Mouse (Mus musculus): ENCODE results near the gene Ppard. TPM values are rescaled to one million over a fixed set of nuclear protein-coding genes. Genes with fewer than 3 reads are reported as not detected.

Gene Ppard
- polyA plus RNA-seq, 1 experiment from 2014 or later: 1.2 TPM

- no peak overlapping the region for H3K4me2 ChIP-seq (ENCODE audit: low read length)
- WGBS: 74% methylated on average over 4 of the region's 4 CpGs
- H3K4me3 ChIP-seq (replicated peaks; ENCODE audit: low read depth, low read length): no peak overlapping the region
- ATAC-seq (ENCODE audit: low FRiP score, low TSS enrichment): no peak
- no peaks in the 10 kb centered on the region for H3K4me1 ChIP-seq (ENCODE audit: control insufficient read depth, insufficient read depth, low read length)
- no peaks in the 10 kb centered on the region for H3K9me3 ChIP-seq (ENCODE audit: control insufficient read depth, low read length)
- no peaks in the 10 kb centered on the region for H3K36me3 ChIP-seq (ENCODE audit: control insufficient read depth, insufficient read depth, low read length)
- 0 out of 2 replicates have a peak overlapping the region, but pooled peaks have one; percentile 45 for H3K27ac ChIP-seq (replicated peaks; ENCODE audit: low read depth, low read length)
- no peak for DNase-seq
- no peaks in the 10 kb centered on the region for H3K27me3 ChIP-seq (ENCODE audit: control insufficient read depth, insufficient read depth, low read length)
- no peak overlapping the region for H3K9ac ChIP-seq (replicated peaks; ENCODE audit: low read length)
Observed at GRCm38 (mm10) chr17:28254804-28255203, 22.3 kb downstream of the Ppard start.

- H3K27ac ChIP-seq (replicated peaks; ENCODE audit: low read depth, low read length): peak overlapping the region; percentile 45; the same call in 1 of the 2 replicates
- no peak for DNase-seq
- no peak for ATAC-seq (ENCODE audit: low FRiP score, low TSS enrichment)
- H3K36me3 ChIP-seq (ENCODE audit: control insufficient read depth, insufficient read depth, low read length): no peaks in the 10 kb centered on the region
- H3K4me3 ChIP-seq (replicated peaks; ENCODE audit: low read depth, low read length): no peak overlapping the region
- no peak overlapping the region for H3K4me2 ChIP-seq (ENCODE audit: low read length)
- H3K27me3 ChIP-seq (ENCODE audit: control insufficient read depth, insufficient read depth, low read length): no peaks in the 10 kb centered on the region
- no peaks in the 10 kb centered on the region for H3K4me1 ChIP-seq (ENCODE audit: control insufficient read depth, insufficient read depth, low read length)
- no peaks in the 10 kb centered on the region for H3K9me3 ChIP-seq (ENCODE audit: control insufficient read depth, low read length)
- no peak overlapping the region for H3K9ac ChIP-seq (replicated peaks; ENCODE audit: low read length)
- WGBS: 46% methylated on average over 5 of the region's 5 CpGs
Observed at GRCm38 (mm10) chr17:28255651-28256050, 23.2 kb downstream of the Ppard start.

- no peaks in the 10 kb centered on the region for H3K4me1 ChIP-seq (ENCODE audit: control insufficient read depth, insufficient read depth, low read length)
- H3K4me3 ChIP-seq (replicated peaks; ENCODE audit: low read depth, low read length): no peak overlapping the region
- no peak overlapping the region for H3K27ac ChIP-seq (replicated peaks; ENCODE audit: low read depth, low read length)
- no peaks in the 10 kb centered on the region for H3K9me3 ChIP-seq (ENCODE audit: control insufficient read depth, low read length)
- no peaks in the 10 kb centered on the region for H3K36me3 ChIP-seq (ENCODE audit: control insufficient read depth, insufficient read depth, low read length)
- 80% methylated on average over 13 of the region's 13 CpGs for WGBS
- no peak overlapping the region for H3K9ac ChIP-seq (replicated peaks; ENCODE audit: low read length)
- DNase-seq (no peak), ATAC-seq (ENCODE audit: low FRiP score, low TSS enrichment) (no peak)
- H3K4me2 ChIP-seq (ENCODE audit: low read length): no peak overlapping the region
- H3K27me3 ChIP-seq (ENCODE audit: control insufficient read depth, insufficient read depth, low read length): no peaks in the 10 kb centered on the region
Observed at GRCm38 (mm10) chr17:28256651-28257328, 24.3 kb downstream of the Ppard start.

GRCm38 (mm10) chr17:28258325-28258724, 25.8 kb downstream of the Ppard start:
- no peak for DNase-seq
- Histone ChIP-seq H3K27me3 (ENCODE audit: control insufficient read depth, insufficient read depth, low read length) (no peaks in the 10 kb centered on the region), H3K9me3 (ENCODE audit: control insufficient read depth, low read length) (no peaks in the 10 kb centered on the region), H3K9ac (replicated peaks; ENCODE audit: low read length) (no peak overlapping the region), H3K27ac (replicated peaks; ENCODE audit: low read depth, low read length) (no peak overlapping the region), H3K4me3 (replicated peaks; ENCODE audit: low read depth, low read length) (no peak overlapping the region), H3K36me3 (ENCODE audit: control insufficient read depth, insufficient read depth, low read length) (no peaks in the 10 kb centered on the region), H3K4me2 (ENCODE audit: low read length) (no peak overlapping the region), H3K4me1 (ENCODE audit: control insufficient read depth, insufficient read depth, low read length) (no peaks in the 10 kb centered on the region)
- WGBS: 94% methylated on average over 9 of the region's 9 CpGs
- no peak for ATAC-seq (ENCODE audit: low FRiP score, low TSS enrichment)

- Histone ChIP-seq H3K9ac (replicated peaks; ENCODE audit: low read length) (no peak overlapping the region), H3K9me3 (ENCODE audit: control insufficient read depth, low read length) (no peaks in the 10 kb centered on the region), H3K36me3 (ENCODE audit: control insufficient read depth, insufficient read depth, low read length) (no peaks in the 10 kb centered on the region), H3K27ac (replicated peaks; ENCODE audit: low read depth, low read length) (no peak overlapping the region), H3K4me3 (replicated peaks; ENCODE audit: low read depth, low read length) (no peak overlapping the region), H3K4me1 (ENCODE audit: control insufficient read depth, insufficient read depth, low read length) (no peaks in the 10 kb centered on the region), H3K4me2 (ENCODE audit: low read length) (no peak overlapping the region), H3K27me3 (ENCODE audit: control insufficient read depth, insufficient read depth, low read length) (no peaks in the 10 kb centered on the region)
- ATAC-seq (ENCODE audit: low FRiP score, low TSS enrichment) (no peak), DNase-seq (no peak)
- WGBS: 78% methylated on average over 16 of the region's 16 CpGs
Observed at GRCm38 (mm10) chr17:28259890-28260542, 27.5 kb downstream of the Ppard start.

GRCm38 (mm10) chr17:28260543-28260909, 28.0 kb downstream of the Ppard start:
- no peaks in the 10 kb centered on the region for H3K9me3 ChIP-seq (ENCODE audit: control insufficient read depth, low read length)
- DNase-seq: no peak
- H3K4me3 ChIP-seq (replicated peaks; ENCODE audit: low read depth, low read length): no peak overlapping the region
- H3K27ac ChIP-seq (replicated peaks; ENCODE audit: low read depth, low read length): no peak overlapping the region
- no peak overlapping the region for H3K9ac ChIP-seq (replicated peaks; ENCODE audit: low read length)
- no peak for ATAC-seq (ENCODE audit: low FRiP score, low TSS enrichment)
- no peaks in the 10 kb centered on the region for H3K4me1 ChIP-seq (ENCODE audit: control insufficient read depth, insufficient read depth, low read length)
- WGBS: 82% methylated on average over 9 of the region's 9 CpGs
- H3K36me3 ChIP-seq (ENCODE audit: control insufficient read depth, insufficient read depth, low read length): no peaks in the 10 kb centered on the region
- H3K4me2 ChIP-seq (ENCODE audit: low read length): no peak overlapping the region
- no peaks in the 10 kb centered on the region for H3K27me3 ChIP-seq (ENCODE audit: control insufficient read depth, insufficient read depth, low read length)

- DNase-seq: no peak
- 87% methylated on average over 11 of the region's 11 CpGs for WGBS
- Histone ChIP-seq H3K9ac (replicated peaks; ENCODE audit: low read length) (no peak overlapping the region), H3K27ac (replicated peaks; ENCODE audit: low read depth, low read length) (no peak overlapping the region), H3K4me2 (ENCODE audit: low read length) (no peak overlapping the region), H3K36me3 (ENCODE audit: control insufficient read depth, insufficient read depth, low read length) (no peaks in the 10 kb centered on the region), H3K9me3 (ENCODE audit: control insufficient read depth, low read length) (no peaks in the 10 kb centered on the region), H3K4me1 (ENCODE audit: control insufficient read depth, insufficient read depth, low read length) (no peaks in the 10 kb centered on the region), H3K27me3 (ENCODE audit: control insufficient read depth, insufficient read depth, low read length) (no peaks in the 10 kb centered on the region), H3K4me3 (replicated peaks; ENCODE audit: low read depth, low read length) (no peak overlapping the region)
- no peak for ATAC-seq (ENCODE audit: low FRiP score, low TSS enrichment)
Observed at GRCm38 (mm10) chr17:28261795-28262194, 29.3 kb downstream of the Ppard start.

- H3K4me2 ChIP-seq (ENCODE audit: low read length): no peak overlapping the region
- H3K9me3 ChIP-seq (ENCODE audit: control insufficient read depth, low read length): no peaks in the 10 kb centered on the region
- no peak for DNase-seq
- no peak overlapping the region for H3K4me3 ChIP-seq (replicated peaks; ENCODE audit: low read depth, low read length)
- H3K27ac ChIP-seq (replicated peaks; ENCODE audit: low read depth, low read length): no peak overlapping the region; the same call in 1 of the 2 replicates
- no peak overlapping the region for H3K9ac ChIP-seq (replicated peaks; ENCODE audit: low read length)
- H3K27me3 ChIP-seq (ENCODE audit: control insufficient read depth, insufficient read depth, low read length): no peaks in the 10 kb centered on the region
- H3K36me3 ChIP-seq (ENCODE audit: control insufficient read depth, insufficient read depth, low read length): no peaks in the 10 kb centered on the region
- ATAC-seq (ENCODE audit: low FRiP score, low TSS enrichment): no peak
- 74% methylated on average over 13 of the region's 13 CpGs for WGBS
- H3K4me1 ChIP-seq (ENCODE audit: control insufficient read depth, insufficient read depth, low read length): no peaks in the 10 kb centered on the region
Observed at GRCm38 (mm10) chr17:28263181-28263894, 30.8 kb downstream of the Ppard start.
